Comparison of ENCODE assay signal across 32 mouse cellular contexts in genomic region chr1:132964691-132965090, GRCm38 (mm10).
"Had no signal": no experiment of that assay in that cellular context is flagged by ENCODE, and none has a peak within 500 bp of the region (broad histone marks: within the 10 kb centered on the region; RNA-seq: fewer than 3 reads in every experiment).

No protein-coding gene starts in this region.

- H3K9me3 ChIP-seq: limb, embryonic 10.5 days; limb, embryonic 12.5 days; limb, embryonic 13.5 days; limb, embryonic 15.5 days; liver, embryonic 12.5 days; liver, embryonic 13.5 days; liver, embryonic 15.5 days; lung, embryonic 15.5 days; midbrain, embryonic 10.5 days; midbrain, embryonic 12.5 days; midbrain, embryonic 13.5 days; midbrain, embryonic 15.5 days; neural tube, embryonic 12.5 days had no signal

- ATAC-seq: liver, embryonic 12.5 days; liver, postnatal 0 days; lung, postnatal 0 days; midbrain, embryonic 13.5 days; midbrain, embryonic 15.5 days; midbrain, embryonic 16.5 days had no signal

- H3K4me3 ChIP-seq: limb, embryonic 10.5 days; limb, embryonic 12.5 days; limb, embryonic 13.5 days; limb, embryonic 15.5 days; liver, embryonic 12.5 days; liver, embryonic 13.5 days; liver, embryonic 15.5 days; lung, embryonic 15.5 days; megakaryocyte, embryonic 14.5 days; midbrain, embryonic 10.5 days; midbrain, embryonic 12.5 days; midbrain, embryonic 13.5 days; midbrain, embryonic 15.5 days; myocyte; neural tube, embryonic 12.5 days had no signal

- H3K27ac ChIP-seq: limb, embryonic 10.5 days; limb, embryonic 12.5 days; limb, embryonic 13.5 days; limb, embryonic 15.5 days; liver, embryonic 12.5 days; liver, embryonic 13.5 days; liver, embryonic 14.5 days; liver, embryonic 15.5 days; lung, embryonic 15.5 days; macrophage; midbrain, embryonic 10.5 days; midbrain, embryonic 12.5 days; midbrain, embryonic 13.5 days; midbrain, embryonic 15.5 days; neural tube, embryonic 12.5 days had no signal

- H3K36me3 ChIP-seq: limb, embryonic 10.5 days; limb, embryonic 12.5 days; limb, embryonic 13.5 days; limb, embryonic 15.5 days; liver, embryonic 12.5 days; liver, embryonic 13.5 days; liver, embryonic 15.5 days; lung, embryonic 15.5 days; midbrain, embryonic 10.5 days; midbrain, embryonic 12.5 days; midbrain, embryonic 13.5 days; midbrain, embryonic 15.5 days; neural tube, embryonic 12.5 days had no signal

- H3K27me3 ChIP-seq: limb, embryonic 12.5 days; liver, embryonic 12.5 days; liver, embryonic 13.5 days; liver, embryonic 15.5 days; lung, embryonic 15.5 days; midbrain, embryonic 12.5 days; midbrain, embryonic 13.5 days; midbrain, embryonic 15.5 days; neural tube, embryonic 12.5 days had no signal

- DNase-seq: left cerebral cortex, postnatal 4 days; liver; liver, embryonic 13.5 days; liver, postnatal 0 days; lung, adult 18-20 months; lung, adult 2 months; lung, embryonic 14.5 days; lung, postnatal 10 days; lung, postnatal 14 days; lung, postnatal 36 days; lung, postnatal 4 days; midbrain, embryonic 14.5 days had no signal

- H3K4me1 ChIP-seq: limb, embryonic 10.5 days; limb, embryonic 12.5 days; limb, embryonic 13.5 days; limb, embryonic 15.5 days; liver, embryonic 12.5 days; liver, embryonic 13.5 days; liver, embryonic 15.5 days; lung, embryonic 15.5 days; megakaryocyte, embryonic 14.5 days; midbrain, embryonic 10.5 days; midbrain, embryonic 12.5 days; midbrain, embryonic 13.5 days; midbrain, embryonic 15.5 days; neural tube, embryonic 12.5 days had no signal

- H3K4me2 ChIP-seq: limb, embryonic 12.5 days; limb, embryonic 13.5 days; limb, embryonic 15.5 days; liver, embryonic 11.5 days; liver, embryonic 12.5 days; liver, embryonic 13.5 days; liver, embryonic 15.5 days; lung, embryonic 14.5 days; lung, embryonic 15.5 days; midbrain, embryonic 11.5 days; midbrain, embryonic 12.5 days; midbrain, embryonic 13.5 days; midbrain, embryonic 15.5 days; neural tube, embryonic 12.5 days had no signal

- H3K9ac ChIP-seq: limb, embryonic 12.5 days; limb, embryonic 13.5 days; limb, embryonic 15.5 days; liver, embryonic 12.5 days; liver, embryonic 13.5 days; liver, embryonic 14.5 days; liver, embryonic 15.5 days; liver, postnatal 0 days; lung, embryonic 14.5 days; lung, embryonic 15.5 days; midbrain, embryonic 12.5 days; midbrain, embryonic 13.5 days; midbrain, embryonic 15.5 days; neural tube, embryonic 12.5 days had no signal
